Mouse (Mus musculus) MEL (cell line): ENCODE data around the gene Lrrc63. TPM values are rescaled to one million over a fixed set of nuclear protein-coding genes. Genes with fewer than 3 reads are reported as not detected.

Experiments used
- DNase-seq: peaks from one replicate; pipeline ENCODE4 v3.0.0; 2011; ENCODE audit warnings: low read depth, low spot score
- H3K27ac ChIP-seq: 2 replicates; pipeline ENCODE4 v1.5.1; 2012; ENCODE audit warnings: low read depth, mild to moderate bottlenecking, control low read depth, low read length, moderate library complexity; ENCODE audit not compliant: control insufficient read depth
- H3K27me3 ChIP-seq, 2 experiments: fragments of 150-350 bp in 1 of 2; sonication (generic) in 1 of 2; 2 replicates each; pipeline ENCODE4 v1.6.1; 2012; ENCODE audit warnings: low read length in 2 of 2, mild to moderate bottlenecking in 2 of 2, improper control_type of control experiment in 1 of 2, moderate library complexity in 1 of 2; ENCODE audit not compliant: insufficient read depth in 2 of 2, control insufficient read depth in 1 of 2
- H3K36me3 ChIP-seq, 2 experiments: 2 replicates each; pipeline ENCODE4 v1.6.1; 2012 to 2014; ENCODE audit warnings: low read length in 2 of 2, improper control_type of control experiment in 1 of 2, inconsistent platforms in 1 of 2, mild to moderate bottlenecking in 1 of 2; ENCODE audit not compliant: insufficient read depth in 2 of 2, control insufficient read depth in 1 of 2
- H3K4me1 ChIP-seq, 2 experiments: fragments of 150-350 bp in 1 of 2; sonication (generic) in 1 of 2; 2 replicates each; pipeline ENCODE4 v1.6.1; 2012; ENCODE audit warnings: low read length in 2 of 2, improper control_type of control experiment in 1 of 2, mild to moderate bottlenecking in 1 of 2; ENCODE audit not compliant: insufficient read depth in 2 of 2, control insufficient read depth in 1 of 2
- H3K4me3 ChIP-seq, 2 experiments: fragments of 150-350 bp in 1 of 2; sonication (generic) in 1 of 2; 2 replicates each; pipeline ENCODE4 v1.5.1; 2012; ENCODE audit warnings: low read depth in 2 of 2, low read length in 2 of 2, mild to moderate bottlenecking in 2 of 2, moderate library complexity in 2 of 2, control low read depth in 1 of 2, improper control_type of control experiment in 1 of 2; ENCODE audit not compliant: control insufficient read depth in 1 of 2, insufficient read depth in 1 of 2
- H3K79me2 ChIP-seq: 2 replicates; pipeline ENCODE4 v1.6.1; 2012; ENCODE audit warnings: mild to moderate bottlenecking, low read length, moderate library complexity; ENCODE audit not compliant: control insufficient read depth, poor library complexity, insufficient read depth
- H3K9ac ChIP-seq: 2 replicates; pipeline ENCODE4 v1.6.1; 2012; ENCODE audit warnings: low read depth, mild to moderate bottlenecking, control low read depth, low read length, moderate library complexity; ENCODE audit not compliant: control insufficient read depth, poor library complexity, severe bottlenecking
- H3K9me3 ChIP-seq: fragments of 150-350 bp; sonication (generic); replicated peaks from 2 replicates; pipeline ENCODE4 v1.6.1; 2012; ENCODE audit warnings: mild to moderate bottlenecking, low read length, improper control_type of control experiment, moderate library complexity; ENCODE audit not compliant: insufficient read depth
- BHLHE40 ChIP-seq: IDR thresholded peaks from 2 replicates; pipeline ENCODE4 v1.6.1; 2012; ENCODE audit warnings: low read depth, mild to moderate bottlenecking, inconsistent platforms, low read length, improper control_type of control experiment, borderline replicate concordance
- CHD2 ChIP-seq: IDR thresholded peaks from 2 replicates; pipeline ENCODE4 v1.6.1; 2011; ENCODE audit warnings: low read length, improper control_type of control experiment
- CTCF ChIP-seq, 3 experiments: IDR thresholded peaks in 2 of 3; conservative IDR thresholded peaks in 1 of 3; 2 replicates each; pipeline ENCODE4 v1.5.1; 2011 to 2012; ENCODE audit warnings: low read length in 3 of 3, low read depth in 2 of 3, mild to moderate bottlenecking in 2 of 3, improper control_type of control experiment in 1 of 3, inconsistent platforms in 1 of 3, mixed read lengths in 1 of 3, moderate library complexity in 1 of 3; ENCODE audit not compliant: control insufficient read depth in 1 of 3, insufficient read depth in 1 of 3, poor library complexity in 1 of 3, severe bottlenecking in 1 of 3
- ELF1 ChIP-seq: IDR thresholded peaks from 2 replicates; pipeline ENCODE4 v1.6.1; 2014; ENCODE audit warnings: low read depth, mild to moderate bottlenecking, inconsistent platforms, low read length, improper control_type of control experiment, moderate library complexity
- EP300 ChIP-seq, 2 experiments: IDR thresholded peaks; 2 replicates each; pipeline ENCODE4 v1.6.1; 2011; ENCODE audit warnings: improper control_type of control experiment in 2 of 2, low read length in 2 of 2, low read depth in 1 of 2, mild to moderate bottlenecking in 1 of 2
- ETS1 ChIP-seq: IDR thresholded peaks from 2 replicates; pipeline ENCODE4 v1.6.1; 2012; ENCODE audit warnings: low read depth, mild to moderate bottlenecking, inconsistent platforms, low read length, improper control_type of control experiment, moderate library complexity
- GABPA ChIP-seq: IDR thresholded peaks from 2 replicates; pipeline ENCODE4 v1.6.1; 2012; ENCODE audit warnings: low read depth, mild to moderate bottlenecking, inconsistent platforms, low read length, improper control_type of control experiment, moderate library complexity
- GATA1 ChIP-seq: IDR thresholded peaks from 2 replicates; pipeline ENCODE4 v1.6.1; 2011; ENCODE audit warnings: low read depth, low read length, improper control_type of control experiment
- HCFC1 ChIP-seq: IDR thresholded peaks from 2 replicates; pipeline ENCODE4 v1.6.1; 2012; ENCODE audit warnings: low read depth, mild to moderate bottlenecking, inconsistent platforms, low read length, improper control_type of control experiment, moderate library complexity
- JUND ChIP-seq: IDR thresholded peaks from 2 replicates; pipeline ENCODE4 v1.6.1; 2011; ENCODE audit warnings: low read depth, mild to moderate bottlenecking, improper control_type of control experiment, low read length
- KAT2A ChIP-seq: conservative IDR thresholded peaks from 2 replicates; pipeline ENCODE4 v1.6.1; 2012; ENCODE audit warnings: low read depth, low read length, improper control_type of control experiment, inconsistent platforms
- MAFK ChIP-seq: IDR thresholded peaks from 2 replicates; pipeline ENCODE4 v1.6.1; 2011; ENCODE audit warnings: low read depth, mild to moderate bottlenecking, low read length, improper control_type of control experiment, borderline replicate concordance
- MAX ChIP-seq: IDR thresholded peaks from 2 replicates; pipeline ENCODE4 v1.6.1; 2011; ENCODE audit warnings: low read length, improper control_type of control experiment
- MEF2A ChIP-seq: IDR thresholded peaks from 2 replicates; pipeline ENCODE4 v1.6.1; 2014; ENCODE audit warnings: low read depth, mild to moderate bottlenecking, inconsistent platforms, low read length, improper control_type of control experiment; ENCODE audit not compliant: poor library complexity, insufficient replicate concordance, severe bottlenecking; ENCODE audit errors: extremely low read depth
- MYB ChIP-seq: IDR thresholded peaks from 2 replicates; pipeline ENCODE4 v1.6.1; 2011; ENCODE audit warnings: mild to moderate bottlenecking, low read depth, low read length, improper control_type of control experiment
- NELFE ChIP-seq: IDR thresholded peaks from 2 replicates; pipeline ENCODE4 v1.6.1; 2011; ENCODE audit warnings: low read depth, low read length, improper control_type of control experiment
- POLR2AphosphoS2 ChIP-seq: IDR thresholded peaks from 2 replicates; pipeline ENCODE4 v1.6.1; 2011; ENCODE audit warnings: low read length, improper control_type of control experiment
- RCOR1 ChIP-seq: IDR thresholded peaks from 2 replicates; pipeline ENCODE4 v1.6.1; 2012; ENCODE audit warnings: low read depth, mild to moderate bottlenecking, inconsistent platforms, low read length, improper control_type of control experiment
- SMC3 ChIP-seq: IDR thresholded peaks from 2 replicates; pipeline ENCODE4 v1.6.1; 2011; ENCODE audit warnings: low read depth, low read length, improper control_type of control experiment
- TCF12 ChIP-seq: IDR thresholded peaks from 2 replicates; pipeline ENCODE4 v1.6.1; 2014; ENCODE audit warnings: low read depth, mild to moderate bottlenecking, inconsistent platforms, low read length, improper control_type of control experiment, moderate library complexity
- UBTF ChIP-seq: IDR thresholded peaks from 2 replicates; pipeline ENCODE4 v1.6.1; 2012; ENCODE audit warnings: low read depth, mild to moderate bottlenecking, inconsistent platforms, low read length, improper control_type of control experiment, moderate library complexity, borderline replicate concordance; ENCODE audit not compliant: insufficient read depth
- ZC3H11A ChIP-seq: IDR thresholded peaks from 2 replicates; pipeline ENCODE4 v1.6.1; 2012; ENCODE audit warnings: low read depth, mild to moderate bottlenecking, inconsistent platforms, low read length, improper control_type of control experiment
- ZNF384 ChIP-seq: IDR thresholded peaks from 2 replicates; pipeline ENCODE4 v1.6.1; 2012; ENCODE audit warnings: low read depth, mild to moderate bottlenecking, inconsistent platforms, low read length, improper control_type of control experiment
- polyA plus RNA-seq, 2 experiments: library from polyadenylated mRNA; stranded (reverse) in 1 of 2; unstranded in 1 of 2; fragments of >175 nt in 1 of 2; fragments of >200 nt in 1 of 2; gene quantifications; 2 replicates each; pipeline versions ENCODE4 v1.2.1 to v1.2.4; 2012; ENCODE audit warnings: low replicate concordance in 2 of 2, low read depth in 1 of 2; ENCODE audit not compliant: insufficient read length in 2 of 2, insufficient read depth in 1 of 2, missing spikeins in 1 of 2
- total RNA-seq: library from RNA; depleted of rRNA; stranded (reverse); fragments of 300-350 nt; gene quantifications from 2 replicates; pipeline ENCODE4 v1.2.3, GENCODE M21; 2012

The Lrrc63 gene
- total and polyA plus RNA-seq, 3 experiments = not detected

- Histone ChIP-seq H3K27ac (no peak overlapping the region), H3K9me3 (no peaks in the 10 kb centered on the region), H3K4me3 (no peak overlapping the region), H3K36me3 (peaks cover 0 to 14% of the 10 kb centered on the region in 2 experiments; a peak in 2 of 4 replicates), H3K9ac (no peak overlapping the region), H3K79me2 (no peaks in the 10 kb centered on the region), H3K27me3 (no peaks in the 10 kb centered on the region), H3K4me1 (peaks cover 1 to 9% of the 10 kb centered on the region in 2 experiments; a peak in 2 of 4 replicates)
- TF ChIP-seq NELFE (no peak), CHD2 (no peak), KAT2A (no peak), BHLHE40 (no peak), MEF2A (peak; percentile 99; the same call in 1 of the 2 replicates), EP300 (IDR thresholded peaks at IDR 0.05; ENCODE audit: low read depth in 1 of 2, low read length in 2 of 2) (peak in 1 of 2 experiments; percentile 53; a peak in 2 of 4 replicates), GATA1 (peak; percentile 45; the same call in 1 of the 2 replicates), ETS1 (peak; percentile 78), GABPA (no peak), TCF12 (peak; percentile 53; the same call in 1 of the 2 replicates), POLR2AphosphoS2 (no peak), ZC3H11A (no peak), RCOR1 (peak; percentile 69; the same call in 1 of the 2 replicates), JUND (no peak)
- DNase-seq = peak; percentile 14
Measured at GRCm38 (mm10) chr14:75170546-75170945, 39.9 kb upstream of the Lrrc63 start.

- TF ChIP-seq TCF12 (no peak), BHLHE40 (no peak), SMC3 (no peak), UBTF (no peak), MYB (no peak), ELF1 (peak; percentile 41; the same call in 1 of the 2 replicates), CTCF (IDR thresholded peaks at IDR 0.05 in 2 of 3, conservative IDR thresholded peaks at IDR 0.05 in 1 of 3; ENCODE audit: control insufficient read depth in 1 of 3, insufficient read depth in 1 of 3, low read depth in 2 of 3, low read length in 3 of 3, poor library complexity in 1 of 3, severe bottlenecking in 1 of 3) (no peak), NELFE (no peak), KAT2A (no peak), RCOR1 (no peak), MAFK (no peak), EP300 (IDR thresholded peaks at IDR 0.05; ENCODE audit: low read depth in 1 of 2, low read length in 2 of 2) (no peak), ZC3H11A (no peak), ZNF384 (peak; percentile 79), MAX (no peak), HCFC1 (no peak)
- Histone ChIP-seq H3K9ac (no peak overlapping the region), H3K27me3 (no peaks in the 10 kb centered on the region), H3K9me3 (no peaks in the 10 kb centered on the region), H3K79me2 (no peaks in the 10 kb centered on the region), H3K36me3 (peaks cover 0 to 14% of the 10 kb centered on the region in 2 experiments; a peak in 2 of 4 replicates), H3K4me3 (no peak overlapping the region), H3K27ac (no peak overlapping the region), H3K4me1 (peaks cover 1 to 9% of the 10 kb centered on the region in 2 experiments; a peak in 2 of 4 replicates)
- peak; percentile 53 for DNase-seq
Measured at GRCm38 (mm10) chr14:75168501-75168900, 37.8 kb upstream of the Lrrc63 start.
